Mouse (Mus musculus) spleen, adult 2 months (tissue): Measurements from ENCODE around the gene Btg2.

Experiments
- CTCF ChIP-seq: fragments of 200-500 bp; IDR thresholded peaks from 2 replicates; pipeline ENCODE4 v1.5.1; 2011; ENCODE audit warnings: mild to moderate bottlenecking, inconsistent platforms; ENCODE audit not compliant: insufficient read depth, insufficient read length, insufficient replicate concordance; ENCODE audit errors: extremely low read depth
- POLR2A ChIP-seq: fragments of 200-500 bp; IDR thresholded peaks from 2 replicates; pipeline ENCODE4 v1.6.1; 2011; ENCODE audit warnings: low read depth, low read length, inconsistent platforms

- TF ChIP-seq POLR2A (no peak), CTCF (no peak)
These were observed 4.1 kb upstream of the Btg2 start for GRCm38 (mm10) chr1:134082987-134083516.
